Mouse (Mus musculus) spleen, postnatal 36 days (tissue): Measurements from ENCODE around the gene Slc30a5.
A peak's percentile ranks its signal among the peaks of the same experiment; 100 is the strongest.
"Not testable (repeated sequence)": the region's sequence is repeated elsewhere in the genome, so short reads cannot be mapped to it uniquely, and the experiment has no call there.

Source experiments
- DNase-seq, 2 experiments: peaks; one replicate each; pipeline ENCODE4 v3.0.0; 2022; ENCODE audit warnings: low spot score in 2 of 2, mixed read lengths in 1 of 2

Slc30a5 gene

DNA sequence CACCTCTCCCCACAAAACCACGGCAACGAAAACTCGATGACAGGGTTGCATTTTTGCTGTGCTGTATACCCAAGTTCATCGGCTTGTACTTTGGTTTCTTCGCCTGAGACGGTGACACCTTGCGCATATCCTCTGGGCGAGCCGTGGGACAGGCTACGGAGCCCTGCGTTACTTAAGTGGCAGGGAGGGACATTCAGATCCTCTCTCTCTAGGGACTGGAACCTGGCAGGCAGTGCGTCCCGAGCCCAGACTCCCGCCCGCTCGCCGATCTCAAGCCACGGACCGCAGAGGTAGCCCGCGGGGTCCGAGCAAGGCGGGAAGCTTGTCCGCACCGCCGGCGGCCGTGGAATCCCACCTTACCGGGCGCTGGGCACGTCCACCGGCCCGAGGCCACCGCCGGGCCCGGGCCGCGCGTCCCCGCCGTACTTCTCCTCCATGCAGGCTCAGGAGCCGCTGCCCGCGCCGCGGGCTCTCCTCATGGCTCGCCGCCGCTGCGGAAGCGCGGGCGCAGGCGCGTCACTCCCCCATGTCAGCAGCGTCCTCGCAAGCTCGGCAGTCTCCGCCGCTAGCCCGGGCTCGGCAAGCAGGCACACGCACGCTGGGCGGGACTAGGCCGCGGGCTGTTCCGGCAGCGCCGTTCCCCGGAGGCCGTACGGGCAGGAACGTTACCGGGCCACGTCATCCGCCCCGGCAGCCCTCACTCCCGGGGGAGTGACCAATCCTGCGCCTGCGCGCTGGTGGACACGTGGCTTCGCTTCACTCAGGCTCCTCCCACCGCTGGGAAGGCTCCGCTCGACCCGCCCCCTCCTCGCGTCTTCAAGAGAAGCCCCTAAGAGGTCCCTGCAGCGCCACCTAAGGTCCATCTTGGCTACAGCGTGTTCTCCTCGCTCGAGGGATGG is at the start of gene Slc30a5:
Gene Slc30a5 (minus strand): TSS at position 687 of the 899 bp plus-strand sequence.
- DNase-seq: peak; percentile 99 to 100

GRCm38 (mm10) chr13:100881944-100882343 is 48.7 kb upstream of the Slc30a5 start:
- no peak for DNase-seq

DNA sequence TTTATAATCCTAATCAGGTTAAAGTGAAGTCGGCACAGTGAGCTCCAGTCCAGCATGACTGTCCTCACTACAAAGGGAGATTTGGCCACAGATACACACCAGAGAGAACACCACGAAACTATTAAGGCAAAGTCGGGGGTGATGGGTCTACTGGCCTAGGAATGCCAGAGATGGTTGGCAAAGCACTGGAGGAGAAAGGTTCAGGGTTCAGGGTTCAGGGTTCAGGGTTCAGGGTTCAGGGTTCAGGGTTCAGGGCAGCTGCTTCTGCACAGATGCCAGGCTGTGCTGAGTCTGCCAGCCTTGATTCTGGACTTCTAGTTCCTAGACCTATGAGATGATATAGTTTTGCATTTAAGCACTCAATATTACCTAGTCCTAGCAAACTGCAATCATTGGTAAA is 46.6 kb upstream of the Slc30a5 start:
- no peak for DNase-seq

- DNase-seq: no peak
Observed at GRCm38 (mm10) chr13:100879326-100879725, 46.1 kb upstream of the Slc30a5 start.

DNA sequence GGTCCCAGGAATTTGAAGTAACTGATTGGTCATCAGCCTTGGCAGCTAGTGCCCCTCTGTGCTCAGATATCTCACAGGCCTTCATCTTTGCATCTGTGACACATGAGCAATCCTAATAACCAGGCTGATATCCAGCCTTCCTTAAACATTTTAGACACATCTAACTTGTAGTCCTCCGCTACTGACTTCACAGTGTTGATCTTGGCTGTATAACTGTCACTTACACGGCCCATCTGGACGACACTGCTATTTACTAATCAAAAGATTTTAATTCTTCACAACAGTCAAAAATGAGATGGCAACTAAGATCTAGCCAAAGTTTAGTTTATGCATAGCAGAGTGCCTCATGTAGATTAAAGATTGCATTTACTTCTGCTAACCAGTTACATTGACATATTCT is 45.0 kb upstream of the Slc30a5 start:
- no peak for DNase-seq

DNA sequence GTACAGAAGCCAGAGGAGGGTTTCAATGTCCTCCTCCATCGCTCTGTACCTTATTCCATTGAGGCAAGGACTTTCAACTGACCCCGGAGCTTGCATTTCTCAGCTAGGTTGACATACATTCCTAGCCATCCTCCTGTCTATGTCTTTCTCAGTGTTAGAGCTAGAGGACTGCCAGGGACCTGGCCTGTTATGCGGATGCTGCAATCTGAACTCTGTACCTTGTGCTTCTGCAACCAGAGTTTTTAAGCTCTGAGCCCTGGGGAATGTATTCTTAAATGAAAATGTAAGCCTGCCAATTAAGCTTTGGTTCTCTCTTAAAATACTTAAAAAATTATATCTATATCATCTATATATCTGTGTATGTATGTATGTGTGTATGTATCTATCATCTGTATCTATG is 44.5 kb upstream of the Slc30a5 start:
- DNase-seq: no peak

DNA sequence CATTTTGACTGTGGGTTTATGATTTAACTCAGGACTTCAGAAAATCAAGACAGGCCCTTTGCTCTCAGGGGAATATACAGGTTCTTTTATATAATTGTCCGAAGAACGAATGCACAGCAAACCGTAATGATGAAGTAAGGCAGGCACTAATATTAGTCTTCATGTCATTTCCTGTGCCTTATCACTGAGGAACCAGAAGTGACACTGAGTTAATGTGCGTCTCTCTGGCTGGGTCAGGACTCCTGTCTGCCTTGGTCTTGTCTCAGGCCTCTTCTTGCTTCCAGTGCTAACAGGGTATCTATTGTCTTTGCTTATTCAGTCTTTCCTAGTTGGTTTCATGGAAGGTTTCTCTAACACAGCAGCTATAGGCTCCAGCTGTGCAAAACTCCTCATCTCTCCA is 41.9 kb upstream of the Slc30a5 start:
- DNase-seq: no peak

DNA sequence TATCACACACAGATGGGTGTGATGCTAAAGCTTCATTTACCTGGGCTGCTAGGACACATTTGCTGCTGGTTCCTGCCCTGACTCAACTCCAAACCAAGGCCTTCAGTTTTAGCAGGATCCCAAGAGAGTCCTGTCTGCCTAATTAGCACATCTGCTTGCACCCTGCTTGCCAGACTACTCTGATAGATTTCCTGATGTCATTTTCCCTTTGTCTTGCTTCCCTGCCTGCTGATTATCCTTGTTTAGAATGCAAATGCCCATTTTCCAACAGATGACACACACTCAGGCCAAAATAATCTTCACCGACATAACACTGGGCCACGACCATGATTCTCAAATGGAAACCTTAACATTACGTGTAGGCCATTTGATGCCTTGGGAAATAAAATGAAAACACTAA is 41.4 kb upstream of the Slc30a5 start:
- DNase-seq: no peak

DNA sequence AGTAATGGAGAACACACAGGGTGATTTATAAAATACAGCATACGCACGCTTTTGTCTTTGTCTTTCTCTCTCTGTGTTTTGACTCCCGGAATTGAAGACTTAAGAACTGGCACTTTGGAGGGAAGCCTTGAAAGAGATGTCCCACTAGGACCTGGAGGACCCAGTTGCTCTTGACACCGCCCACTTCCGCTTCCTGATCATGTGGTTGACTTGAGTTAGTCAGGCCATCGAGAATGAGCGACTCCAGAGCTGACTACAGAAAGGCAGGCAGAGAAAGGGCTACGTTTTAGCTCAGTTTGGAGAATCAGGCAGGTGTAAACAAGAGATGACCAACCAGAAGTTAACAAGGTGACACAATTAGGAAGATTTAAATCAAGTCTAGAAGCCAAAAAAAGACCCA is 40.3 kb upstream of the Slc30a5 start:
- DNase-seq: no peak

DNA sequence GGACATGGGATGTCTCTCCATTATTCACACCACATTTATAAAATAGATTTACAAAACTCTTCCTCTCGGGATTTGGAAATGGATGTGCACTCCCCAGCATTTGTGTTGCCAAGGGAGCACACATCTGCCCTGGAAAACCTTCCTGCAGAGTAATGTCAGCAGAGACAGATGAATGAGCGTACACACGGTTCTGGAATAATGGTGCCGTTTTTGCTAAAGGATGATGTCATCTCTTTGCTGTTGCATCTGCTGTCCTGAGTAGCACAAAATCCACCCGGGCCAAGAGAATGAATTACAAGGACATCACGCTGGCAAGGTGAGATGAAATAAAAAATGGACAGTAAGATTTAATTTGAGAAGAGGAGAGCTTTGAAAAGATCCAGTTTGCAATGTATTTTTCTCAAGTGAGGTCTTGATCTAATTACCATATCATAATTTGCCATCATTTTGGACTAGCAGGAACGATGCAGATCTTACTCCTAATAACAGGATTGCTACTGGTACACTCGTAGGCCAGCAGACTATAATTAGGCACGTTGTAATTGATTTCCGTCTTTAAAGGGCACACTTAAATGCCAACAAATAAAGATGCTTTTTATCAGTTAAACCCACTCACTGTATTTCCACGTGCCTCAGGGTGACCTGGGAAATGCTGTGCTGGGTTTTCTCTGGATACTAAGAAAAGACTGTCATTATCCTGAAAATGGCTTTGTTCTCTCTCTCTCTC is 38.4 kb upstream of the Slc30a5 start:
- DNase-seq: no peak

- DNase-seq: no peak
Observed at GRCm38 (mm10) chr13:100869813-100870212, 36.6 kb upstream of the Slc30a5 start.

GRCm38 (mm10) chr13:100866311-100866710 is 33.1 kb upstream of the Slc30a5 start:
- peak; percentile 36 to 50 for DNase-seq

DNA sequence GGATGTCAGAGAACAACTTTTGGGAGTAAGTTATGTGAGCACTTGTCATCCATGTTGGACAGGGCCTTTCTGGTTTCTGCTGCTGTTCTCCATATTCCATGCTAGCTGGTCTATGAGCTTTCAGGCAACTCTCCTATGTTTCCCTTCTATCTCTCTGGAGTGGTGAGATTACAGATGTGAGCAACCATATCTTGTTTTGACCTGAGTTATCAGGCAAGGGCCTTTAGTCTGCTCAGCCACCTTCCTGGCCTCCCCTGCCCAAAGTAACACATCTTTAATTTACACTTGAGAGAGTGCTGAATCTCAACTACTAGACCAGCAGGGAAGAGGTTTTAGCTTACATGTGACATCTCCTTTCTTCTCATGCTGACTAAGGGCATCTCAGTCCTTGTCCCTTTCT is 32.5 kb upstream of the Slc30a5 start:
- DNase-seq: no peak

- DNase-seq: not testable (repeated sequence)
Observed at GRCm38 (mm10) chr13:100863914-100864313, 30.7 kb upstream of the Slc30a5 start.

DNA sequence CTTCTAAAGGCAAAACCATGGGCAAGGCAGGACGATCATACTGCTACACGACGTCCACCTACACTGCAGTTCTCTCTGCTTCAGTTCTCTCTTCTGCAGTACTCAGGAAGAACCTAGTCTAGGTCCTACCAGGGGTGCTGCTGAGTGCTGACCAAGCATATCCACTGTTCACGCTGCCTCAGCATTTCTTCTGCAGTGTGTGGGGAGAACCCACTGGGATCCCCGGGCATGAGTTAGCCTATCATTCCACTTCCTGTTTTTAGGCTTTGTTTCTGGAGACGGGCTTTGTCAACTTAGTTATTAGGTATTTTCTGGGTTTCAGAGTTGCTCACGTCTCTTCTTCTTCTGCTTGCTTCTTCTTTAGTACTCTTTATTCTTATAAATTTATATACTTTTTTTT is 25.9 kb upstream of the Slc30a5 start:
- no peak for DNase-seq

DNA sequence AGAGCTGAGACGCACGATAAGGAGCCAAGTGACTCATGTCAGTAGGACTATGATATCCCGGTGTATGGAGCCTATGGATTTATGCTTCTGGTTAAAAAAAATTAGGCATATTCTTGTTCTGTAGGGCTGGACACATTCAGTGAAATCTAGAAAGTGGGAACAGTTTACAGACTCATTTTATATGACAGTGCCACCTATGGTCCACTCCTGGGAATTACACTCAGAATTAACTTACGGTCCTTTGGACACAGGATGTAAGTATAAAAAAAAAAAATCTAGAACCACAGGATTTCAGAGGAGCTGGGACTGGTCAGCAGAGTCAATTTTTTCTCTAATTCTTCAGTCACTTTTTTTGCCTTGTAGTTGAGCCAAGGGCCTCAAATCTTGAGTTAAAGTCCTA is 20.9 kb upstream of the Slc30a5 start:
- DNase-seq: peak; percentile 20 to 40

GRCm38 (mm10) chr13:100853120-100853519 is 19.9 kb upstream of the Slc30a5 start:
- no peak for DNase-seq

DNA sequence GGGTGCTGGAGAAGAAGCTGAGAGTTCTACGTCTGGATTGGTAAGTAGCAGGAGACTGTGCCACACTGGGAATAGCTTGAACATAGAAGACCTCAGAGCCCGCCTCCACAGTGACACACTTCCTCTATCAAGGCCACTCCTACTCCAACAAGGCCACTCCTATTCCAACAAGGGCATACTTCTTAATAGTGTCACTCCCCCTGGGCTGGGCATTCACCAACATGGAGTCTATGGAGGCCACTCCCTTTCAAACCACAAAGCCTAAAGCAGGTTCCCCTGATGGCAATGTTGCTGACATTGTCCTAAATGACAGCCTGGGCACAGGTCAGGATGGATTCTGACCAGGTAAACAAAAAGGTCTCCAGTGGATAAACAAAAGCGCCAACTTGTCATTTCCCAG is 15.9 kb upstream of the Slc30a5 start:
- DNase-seq: no peak

- DNase-seq: no peak
Observed at GRCm38 (mm10) chr13:100846891-100847579, 13.8 kb upstream of the Slc30a5 start.

GRCm38 (mm10) chr13:100846254-100846653 is 13.0 kb upstream of the Slc30a5 start:
- DNase-seq: no peak

GRCm38 (mm10) chr13:100843944-100844343 is 10.7 kb upstream of the Slc30a5 start:
- DNase-seq: no peak

GRCm38 (mm10) chr13:100843016-100843725 is 9.9 kb upstream of the Slc30a5 start:
- no peak for DNase-seq
